Mouse (Mus musculus) C2C12 (cell line): ENCODE measurements around the gene Faf1. TPM values are rescaled to one million over a fixed set of nuclear protein-coding genes. Genes with fewer than 3 reads are reported as not detected.

ENCODE experiments used
- H3K27me3 ChIP-seq: one replicate; pipeline ENCODE4 v1.6.1; 2011; ENCODE audit not compliant: control insufficient read depth, insufficient read depth, insufficient read length
- H3K36me3 ChIP-seq: one replicate; pipeline ENCODE4 v1.6.1; 2011; ENCODE audit not compliant: control insufficient read depth, insufficient read depth
- H3K4me3 ChIP-seq: one replicate; pipeline ENCODE4 v1.5.1; 2011; ENCODE audit warnings: mild to moderate bottlenecking, control low read depth; ENCODE audit not compliant: poor library complexity, insufficient read depth, severe bottlenecking
- H3K79me2 ChIP-seq: one replicate; pipeline ENCODE4 v1.6.1; 2011; ENCODE audit not compliant: control insufficient read depth, insufficient read depth
- H3K79me3 ChIP-seq: one replicate; pipeline ENCODE4 v1.6.1; 2011; ENCODE audit warnings: low read depth, control low read depth
- H3ac ChIP-seq: one replicate; pipeline ENCODE3; 2011; ENCODE audit warnings: low read depth; ENCODE audit not compliant: control insufficient read depth, insufficient read length
- CEBPB ChIP-seq: IDR thresholded peaks from one replicate; pipeline ENCODE4 v1.6.1; 2011; ENCODE audit warnings: low read depth, mild to moderate bottlenecking, control low read depth, moderate library complexity
- CTCF ChIP-seq: IDR thresholded peaks from one replicate; pipeline ENCODE4 v1.5.1; 2011; ENCODE audit not compliant: control insufficient read depth, insufficient read depth, insufficient read length
- FOSL1 ChIP-seq: IDR thresholded peaks from one replicate; pipeline ENCODE4 v1.8.0; 2011; ENCODE audit warnings: mild to moderate bottlenecking, low read length; ENCODE audit not compliant: poor library complexity, insufficient read depth, severe bottlenecking
- MAX ChIP-seq: IDR thresholded peaks from one replicate; pipeline ENCODE4 v1.6.1; 2011; ENCODE audit warnings: mild to moderate bottlenecking, control low read depth
- MYOD1 ChIP-seq: IDR thresholded peaks from one replicate; pipeline ENCODE4 v1.6.1; 2011; ENCODE audit warnings: low read depth; ENCODE audit not compliant: control insufficient read depth, insufficient read length
- MYOG ChIP-seq: IDR thresholded peaks from one replicate; pipeline ENCODE4 v1.6.1; 2011; ENCODE audit not compliant: control insufficient read depth, insufficient read length; ENCODE audit errors: extremely low read depth
- USF1 ChIP-seq: IDR thresholded peaks from one replicate; pipeline ENCODE4 v1.6.1; 2011; ENCODE audit warnings: low read depth, mild to moderate bottlenecking, control low read depth, moderate library complexity
- polyA plus RNA-seq: library from polyadenylated mRNA; unstranded; fragments of >200 nt; fragmentation: generic; extraction: Trizol; gene quantifications from one replicate; pipeline ENCODE4 v1.2.1, GENCODE M21; 2012; ENCODE audit warnings: missing spikeins

Gene Faf1
- polyA plus RNA-seq, 1 experiment = 21.4 TPM

DNA sequence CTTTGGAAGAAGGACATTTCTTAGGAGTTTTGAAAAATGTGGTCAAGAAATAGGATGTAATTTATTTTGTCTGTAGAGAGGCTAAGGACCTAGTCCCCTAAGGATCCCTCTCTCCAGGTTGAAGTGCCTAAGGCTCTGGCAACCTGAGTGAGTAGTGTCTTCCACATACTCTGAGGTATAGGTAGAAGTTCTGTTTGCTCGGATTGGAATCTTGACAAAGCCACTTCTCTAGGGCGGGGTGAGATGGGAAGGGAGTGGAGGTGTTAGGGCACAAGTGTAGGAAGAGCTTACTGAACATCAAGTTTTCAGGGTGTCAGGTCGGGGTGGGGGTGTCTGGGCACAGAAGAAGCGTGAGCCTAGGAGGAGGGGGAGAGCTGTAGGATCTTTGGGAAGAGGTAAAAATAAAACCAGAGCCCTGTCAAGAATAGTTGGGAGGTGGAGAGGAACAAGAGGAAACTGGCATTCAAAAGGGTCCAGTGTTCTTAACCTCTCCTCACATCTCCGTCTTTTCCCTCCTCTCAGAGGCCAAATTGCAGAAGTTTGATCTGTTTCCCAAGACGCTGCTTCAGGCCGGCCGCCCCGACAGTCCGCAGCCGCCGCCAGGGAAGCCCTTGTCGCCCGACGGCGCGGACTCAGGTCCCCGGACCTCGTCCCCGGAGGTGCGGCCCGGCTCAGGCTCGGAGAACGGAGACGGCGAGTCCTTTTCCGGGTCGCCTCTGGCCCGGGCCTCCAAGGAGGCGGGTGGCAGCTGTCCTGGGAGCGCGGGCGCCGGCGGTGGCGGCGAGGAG is 304.9 kb downstream of the Faf1 start:
- Histone ChIP-seq H3K79me3 (no peaks in the 10 kb centered on the region), H3K36me3 (no peaks in the 10 kb centered on the region), H3K4me3 (no peak overlapping the region), H3ac (no peak overlapping the region), H3K27me3 (peaks cover 20% of the 10 kb centered on the region), H3K79me2 (peaks cover 10% of the 10 kb centered on the region)
- TF ChIP-seq USF1 = no peak
- no peak for TF ChIP-seq FOSL1
- TF ChIP-seq MYOD1 = no peak
- TF ChIP-seq CEBPB = no peak
- TF ChIP-seq MAX = no peak
- TF ChIP-seq CTCF = no peak
- no peak for TF ChIP-seq MYOG

DNA sequence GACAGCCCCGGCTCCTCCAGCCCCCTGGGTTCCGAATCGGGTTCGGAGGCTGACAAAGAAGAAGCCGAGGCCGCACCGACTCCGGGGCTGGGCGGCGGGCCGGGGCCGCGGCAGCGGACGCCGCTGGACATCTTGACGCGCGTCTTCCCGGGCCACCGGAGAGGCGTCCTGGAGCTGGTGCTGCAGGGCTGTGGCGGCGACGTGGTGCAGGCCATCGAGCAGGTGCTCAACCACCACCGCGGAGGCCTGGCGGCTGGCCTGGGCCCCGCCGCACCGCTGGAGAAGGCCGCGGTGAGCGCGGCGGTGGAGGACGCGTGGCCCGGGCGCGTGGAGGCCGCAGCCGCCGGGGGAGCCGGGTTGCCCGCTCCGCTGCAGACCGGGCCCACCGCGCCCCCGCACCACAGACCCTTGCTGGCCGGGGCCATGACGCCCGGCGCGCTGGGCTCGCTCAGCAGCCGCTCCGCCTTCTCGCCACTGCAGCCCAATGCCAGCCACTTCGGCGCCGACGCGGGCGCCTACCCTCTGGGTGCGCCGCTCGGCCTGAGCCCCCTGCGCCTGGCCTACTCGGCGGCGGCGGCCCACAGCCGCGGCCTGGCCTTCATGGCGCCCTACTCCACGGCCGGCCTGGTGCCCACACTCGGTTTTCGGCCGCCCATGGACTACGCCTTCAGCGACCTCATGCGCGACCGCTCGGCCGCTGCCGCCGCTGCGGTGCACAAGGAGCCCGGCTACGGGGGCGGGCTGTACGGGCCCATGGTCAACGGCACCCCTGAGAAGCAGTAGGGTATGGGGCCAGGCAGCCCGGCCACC is 305.7 kb downstream of the Faf1 start:
- Histone ChIP-seq H3ac (no peak overlapping the region), H3K36me3 (no peaks in the 10 kb centered on the region), H3K79me3 (no peaks in the 10 kb centered on the region), H3K4me3 (no peak overlapping the region), H3K79me2 (peaks cover 10% of the 10 kb centered on the region), H3K27me3 (peaks cover 26% of the 10 kb centered on the region)
- TF ChIP-seq CEBPB (no peak), FOSL1 (no peak), CTCF (no peak), MAX (no peak), MYOG (no peak), MYOD1 (no peak), USF1 (no peak)

DNA sequence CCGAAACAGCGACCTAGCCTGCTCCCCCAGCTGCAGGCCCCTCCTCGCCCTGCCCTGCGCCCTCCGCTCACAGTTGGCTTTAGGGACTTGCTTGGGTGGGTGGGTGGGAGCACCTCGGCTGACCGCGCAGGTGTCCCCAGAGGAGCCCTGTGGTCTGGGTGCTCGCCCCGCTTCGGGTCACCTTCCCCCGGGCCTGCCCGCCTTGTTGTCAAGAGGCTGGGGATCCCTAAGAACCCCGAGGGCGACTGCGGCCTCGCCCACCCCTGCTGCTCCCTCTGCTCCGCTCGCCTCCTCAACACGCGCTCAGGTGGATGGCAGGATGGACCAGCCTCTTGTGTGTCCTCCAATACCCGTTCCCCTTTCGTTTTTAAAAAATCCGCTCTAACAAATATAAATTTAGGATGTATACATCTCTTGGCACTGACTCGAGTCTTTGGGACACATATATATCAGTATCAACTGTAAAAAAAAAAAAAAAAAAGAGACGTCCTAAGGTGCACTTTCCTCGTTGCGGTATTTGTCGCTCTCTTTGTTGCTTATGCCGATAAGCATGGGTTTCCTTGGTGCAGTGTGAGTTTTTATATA is 306.4 kb downstream of the Faf1 start:
- no peak overlapping the region for H3K4me3 ChIP-seq
- H3ac ChIP-seq = no peak overlapping the region
- H3K79me3 ChIP-seq = no peaks in the 10 kb centered on the region
- H3K79me2 ChIP-seq = peaks cover 10% of the 10 kb centered on the region
- TF ChIP-seq CEBPB = no peak
- no peak for TF ChIP-seq FOSL1
- TF ChIP-seq MYOD1 = no peak
- TF ChIP-seq MAX = no peak
- no peak for TF ChIP-seq USF1
- TF ChIP-seq MYOG = no peak
- TF ChIP-seq CTCF = no peak
- no peaks in the 10 kb centered on the region for H3K36me3 ChIP-seq
- peaks cover 30% of the 10 kb centered on the region for H3K27me3 ChIP-seq

DNA sequence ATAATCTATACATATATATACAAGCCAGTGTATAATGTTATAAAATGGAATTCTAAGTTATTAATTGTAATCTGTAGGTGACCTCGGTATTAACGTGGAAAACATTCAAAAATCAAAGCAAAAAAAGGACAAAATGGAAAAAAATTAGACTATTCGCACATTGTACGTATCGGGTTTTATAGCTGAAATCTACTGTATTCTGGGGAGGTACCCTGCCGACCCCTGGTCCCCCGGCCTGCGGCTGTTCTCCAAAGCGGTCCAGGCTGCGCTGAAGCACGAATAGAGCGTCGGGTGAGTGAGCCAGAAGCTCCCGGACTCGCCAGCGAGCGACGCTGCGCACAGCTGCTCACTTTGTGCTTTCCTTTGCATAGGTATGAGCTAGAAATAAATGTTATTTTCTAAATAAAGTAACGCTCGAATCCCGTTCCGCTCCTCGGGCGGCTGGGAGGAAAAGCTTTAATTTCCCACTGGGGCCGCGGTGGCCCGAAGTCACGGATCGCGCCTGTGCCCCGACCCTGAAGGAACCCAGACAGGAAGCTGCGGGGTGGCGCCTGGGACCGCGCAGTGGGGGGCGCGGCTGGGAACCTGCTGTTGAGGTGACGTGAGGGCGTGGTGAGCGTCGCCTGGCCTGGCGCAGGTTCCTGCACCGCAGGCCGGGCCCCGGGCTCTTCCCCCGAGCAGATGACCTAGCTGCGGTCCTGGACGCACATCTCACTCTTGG is 307.1 kb downstream of the Faf1 start:
- TF ChIP-seq FOSL1 = no peak
- TF ChIP-seq CEBPB = no peak
- no peak for TF ChIP-seq MYOD1
- TF ChIP-seq MAX = no peak
- TF ChIP-seq USF1 = no peak
- Histone ChIP-seq H3K79me3 (no peaks in the 10 kb centered on the region), H3ac (no peak overlapping the region), H3K79me2 (peaks cover 6% of the 10 kb centered on the region), H3K4me3 (no peak overlapping the region), H3K27me3 (peaks cover 30% of the 10 kb centered on the region), H3K36me3 (no peaks in the 10 kb centered on the region)

DNA sequence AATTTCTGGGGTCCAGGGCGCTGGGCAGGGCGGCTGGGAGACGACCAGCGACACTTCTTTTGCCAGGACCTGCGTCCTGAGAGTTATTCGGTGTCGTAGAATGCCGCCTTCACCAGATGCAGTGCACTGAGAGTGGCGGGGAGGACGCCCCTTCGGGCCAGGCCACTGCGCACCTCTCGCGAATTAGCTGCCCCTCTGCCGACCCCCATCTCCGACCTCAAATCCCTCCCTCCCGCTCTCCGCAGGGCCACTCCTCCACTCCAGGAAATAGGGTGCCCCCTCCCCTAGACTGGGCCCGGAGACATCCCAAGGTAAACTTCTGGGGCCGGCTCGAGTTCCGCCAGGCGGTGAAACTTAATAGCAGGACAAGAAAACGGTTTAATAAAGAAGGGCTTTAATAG is 307.6 kb downstream of the Faf1 start:
- H3K4me3 ChIP-seq = no peak overlapping the region
- no peak overlapping the region for H3ac ChIP-seq
- H3K79me3 ChIP-seq = no peaks in the 10 kb centered on the region
- TF ChIP-seq FOSL1 (no peak), MYOG (no peak), CTCF (no peak), MYOD1 (no peak), USF1 (no peak), MAX (no peak), CEBPB (no peak)
- H3K79me2 ChIP-seq = peaks cover under 1% of the 10 kb centered on the region
- H3K27me3 ChIP-seq = peaks cover 30% of the 10 kb centered on the region
- no peaks in the 10 kb centered on the region for H3K36me3 ChIP-seq
